Comparison of ENCODE assay signal across 17 mouse cellular contexts in the genomic region with DNA sequence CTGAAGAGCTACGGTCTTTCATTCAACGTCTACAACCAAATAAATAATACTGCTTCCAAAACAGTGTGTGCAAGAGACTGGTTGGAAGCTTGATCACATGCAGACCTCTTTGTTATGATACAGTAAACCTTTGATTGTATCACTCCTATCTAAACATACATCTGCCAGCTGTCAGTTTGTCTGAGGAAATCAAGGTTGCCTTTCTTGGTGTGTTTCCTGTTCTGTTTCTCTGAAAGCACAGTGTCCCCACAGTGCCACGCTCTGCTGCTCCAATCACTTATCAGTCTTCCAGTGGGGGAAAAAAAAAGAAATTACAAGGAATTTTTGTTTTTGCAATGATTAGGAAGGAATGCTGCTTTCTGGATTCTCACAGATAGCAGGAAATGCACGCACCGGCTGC.
A peak's percentile ranks its signal among the peaks of the same experiment; 100 is the strongest.
DNase-seq lines count a peak whose midpoint lies in the region; ATAC-seq and TF ChIP-seq lines count a peak whose summit lies in the region.
"Had no signal": no experiment of that assay in that cellular context is flagged by ENCODE, and none has a peak within 500 bp of the region (broad histone marks: within the 10 kb centered on the region; RNA-seq: fewer than 3 reads in every experiment).

No protein-coding gene starts in this region.

- no peak for ATAC-seq in intestine, embryonic 14.5 days (replicated peaks; ENCODE audit: low FRiP score, low TSS enrichment, low read depth)
- no peak for ATAC-seq in intestine, postnatal 0 days
- ATAC-seq in lung, postnatal 0 days = no peak
- ATAC-seq in hematopoietic stem cell, adult 5-6 weeks (replicated peaks in 1 of 2; ENCODE audit: insufficient read depth in 1 of 2, low FRiP score in 2 of 2, low TSS enrichment in 1 of 2, low read depth in 1 of 2, poor library complexity in 2 of 2, severe bottlenecking in 2 of 2) = peak; percentile 29 to 42
- no peak for ATAC-seq in forebrain, embryonic 12.5 days (ENCODE audit: low FRiP score)
- ATAC-seq: midbrain, embryonic 15.5 days had no signal

- peak overlapping the region; percentile 43; the same call in 1 of the 2 replicates for H3K27ac ChIP-seq in intestine, embryonic 14.5 days (ENCODE audit: low read depth)
- H3K27ac ChIP-seq in intestine, postnatal 0 days (ENCODE audit: low read depth, low read length) = no peak overlapping the region
- H3K27ac ChIP-seq in lung, postnatal 0 days (ENCODE audit: low read length) = no peak overlapping the region
- no peak overlapping the region for H3K27ac ChIP-seq in forebrain, embryonic 12.5 days
- H3K27ac ChIP-seq: forebrain, embryonic 10.5 days; hindbrain, embryonic 12.5 days; layer of hippocampus, adult 2 months; midbrain, embryonic 15.5 days had no signal

- H3K9me3 ChIP-seq in intestine, embryonic 14.5 days (ENCODE audit: control insufficient read depth, low read length) = no peaks in the 10 kb centered on the region
- H3K9me3 ChIP-seq in intestine, postnatal 0 days (ENCODE audit: control insufficient read depth) = no peaks in the 10 kb centered on the region
- H3K9me3 ChIP-seq in lung, postnatal 0 days (ENCODE audit: low read length) = no peaks in the 10 kb centered on the region
- no peaks in the 10 kb centered on the region for H3K9me3 ChIP-seq in forebrain, embryonic 12.5 days
- H3K9me3 ChIP-seq: forebrain, embryonic 10.5 days; hindbrain, embryonic 12.5 days; midbrain, embryonic 15.5 days had no signal

- H3K4me1 ChIP-seq in intestine, embryonic 14.5 days (replicated peaks; ENCODE audit: control insufficient read depth, insufficient read depth, low read length) = no peaks in the 10 kb centered on the region; the same call in 1 of the 2 replicates
- H3K4me1 ChIP-seq in intestine, postnatal 0 days (replicated peaks; ENCODE audit: control insufficient read depth, insufficient read depth, low read length) = no peaks in the 10 kb centered on the region
- no peaks in the 10 kb centered on the region for H3K4me1 ChIP-seq in lung, postnatal 0 days (ENCODE audit: insufficient read depth, low read depth, low read length)
- H3K4me1 ChIP-seq in forebrain, embryonic 12.5 days = no peaks in the 10 kb centered on the region
- H3K4me1 ChIP-seq: forebrain, embryonic 10.5 days; midbrain, embryonic 15.5 days had no signal

- H3K36me3 ChIP-seq in intestine, embryonic 14.5 days (ENCODE audit: control insufficient read depth, insufficient read depth, low read length) = no peaks in the 10 kb centered on the region
- H3K36me3 ChIP-seq in intestine, postnatal 0 days (ENCODE audit: control insufficient read depth, insufficient read depth) = no peaks in the 10 kb centered on the region
- no peaks in the 10 kb centered on the region for H3K36me3 ChIP-seq in lung, postnatal 0 days (ENCODE audit: insufficient read depth, low read length)
- no peaks in the 10 kb centered on the region for H3K36me3 ChIP-seq in forebrain, embryonic 12.5 days (replicated peaks)
- H3K36me3 ChIP-seq: forebrain, embryonic 10.5 days; hindbrain, embryonic 12.5 days; midbrain, embryonic 15.5 days had no signal

- no peak for TF ChIP-seq EP300 in lung, postnatal 0 days (IDR thresholded peaks at IDR 0.05)

- H3K27me3 ChIP-seq in intestine, embryonic 14.5 days (replicated peaks; ENCODE audit: control insufficient read depth, insufficient read depth, low read length) = no peaks in the 10 kb centered on the region
- no peaks in the 10 kb centered on the region for H3K27me3 ChIP-seq in intestine, postnatal 0 days (replicated peaks; ENCODE audit: control insufficient read depth, insufficient read depth, low read length)
- no peaks in the 10 kb centered on the region for H3K27me3 ChIP-seq in lung, postnatal 0 days (replicated peaks; ENCODE audit: insufficient read depth, low read length)
- H3K27me3 ChIP-seq in forebrain, embryonic 12.5 days = no peaks in the 10 kb centered on the region
- H3K27me3 ChIP-seq: hindbrain, embryonic 12.5 days; midbrain, embryonic 15.5 days had no signal

- WGBS in intestine, embryonic 14.5 days = 23% methylated on average over 5 of the region's 5 CpGs
- WGBS in intestine, postnatal 0 days = 47% methylated on average over 5 of the region's 5 CpGs
- WGBS in lung, postnatal 0 days = 25% methylated on average over 5 of the region's 5 CpGs
- WGBS in forebrain, embryonic 12.5 days = 81% methylated on average over 5 of the region's 5 CpGs

- no peak for DNase-seq in intestine, embryonic 14.5 days (ENCODE audit: low spot score)
- DNase-seq in lung, postnatal 0 days (ENCODE audit: low spot score) = peak; percentile 19
- DNase-seq in lung, adult 18-20 months = no peak
- DNase-seq in c-Kit-positive CD71-negative TER-119-negative erythroid progenitor cells, embryonic 14.5 days (ENCODE audit: low read depth) = peak; percentile 10
- DNase-seq: adrenal gland, adult 8-10 months; cerebellum, adult 2 months; gastrocnemius, postnatal 14 days; kidney, adult 18-20 months; right cerebral cortex, postnatal 25 days had no signal

- H3K4me3 ChIP-seq in intestine, embryonic 14.5 days (ENCODE audit: low read depth, low read length) = no peak overlapping the region
- H3K4me3 ChIP-seq in intestine, postnatal 0 days (ENCODE audit: low read depth, low read length) = no peak overlapping the region
- no peak overlapping the region for H3K4me3 ChIP-seq in lung, postnatal 0 days (ENCODE audit: low read depth, low read length)
- no peak overlapping the region for H3K4me3 ChIP-seq in forebrain, embryonic 12.5 days (replicated peaks)
- H3K4me3 ChIP-seq: forebrain, embryonic 10.5 days; hindbrain, embryonic 12.5 days; layer of hippocampus, adult 2 months; midbrain, embryonic 15.5 days had no signal

- peak overlapping the region; percentile 18; the same call in 1 of the 2 replicates for H3K4me2 ChIP-seq in intestine, embryonic 14.5 days (ENCODE audit: low read length)
- no peak overlapping the region for H3K4me2 ChIP-seq in intestine, postnatal 0 days (replicated peaks; ENCODE audit: low read depth)
- H3K4me2 ChIP-seq in lung, postnatal 0 days (replicated peaks; ENCODE audit: low read depth, low read length) = no peak overlapping the region
- no peak overlapping the region for H3K4me2 ChIP-seq in forebrain, embryonic 12.5 days
- H3K4me2 ChIP-seq: hindbrain, embryonic 12.5 days; liver, embryonic 11.5 days; midbrain, embryonic 15.5 days had no signal

- no peak for TF ChIP-seq CTCF in intestine, postnatal 0 days (IDR thresholded peaks at IDR 0.05; ENCODE audit: low read depth)
- TF ChIP-seq CTCF in lung, postnatal 0 days (IDR thresholded peaks at IDR 0.05) = no peak

- H3K9ac ChIP-seq in intestine, embryonic 14.5 days (ENCODE audit: low read length) = no peak overlapping the region
- H3K9ac ChIP-seq in intestine, postnatal 0 days (ENCODE audit: low read depth, low read length) = no peak overlapping the region
- H3K9ac ChIP-seq in lung, postnatal 0 days (replicated peaks; ENCODE audit: low read depth) = no peak overlapping the region
- no peak overlapping the region for H3K9ac ChIP-seq in forebrain, embryonic 12.5 days
- H3K9ac ChIP-seq: hindbrain, embryonic 12.5 days; midbrain, embryonic 15.5 days had no signal

Comparison
In these comparisons a context has a peak if more than half of its experiments do, and no peak if none do; other contexts are left out.
1. DNase-seq: peak in lung, postnatal 0 days (single experiment) and c-Kit-positive CD71-negative TER-119-negative erythroid progenitor cells, embryonic 14.5 days (single experiment); none in intestine, embryonic 14.5 days (single experiment) and lung, adult 18-20 months (0 of 2).
2. ATAC-seq: peak in hematopoietic stem cell, adult 5-6 weeks (2 of 2); none in intestine, embryonic 14.5 days (single experiment), intestine, postnatal 0 days (single experiment), lung, postnatal 0 days (single experiment) and forebrain, embryonic 12.5 days (single experiment).